Mouse (Mus musculus) neural tube, postnatal 0 days (tissue): Measurements from ENCODE around the gene 1700030K09Rik. TPM values are rescaled to one million over a fixed set of nuclear protein-coding genes. Genes with fewer than 3 reads are reported as not detected.

Experiments used
- microRNA-seq: library from miRNA; unstranded; fragments of <30 nt; microRNA quantifications from one replicate; pipeline ENCODE4, GENCODE M21; 2016
- polyA plus RNA-seq: library from polyadenylated mRNA; unstranded; fragments of >200 nt; fragmentation: Nextera tagmentation; extraction: Ambion mirVana; gene quantifications from 2 replicates; pipeline ENCODE4 v1.2.1, GENCODE M21; 2015

Gene 1700030K09Rik
- 11.4 and 12.8 TPM in 2 replicates for polyA plus RNA-seq

DNA sequence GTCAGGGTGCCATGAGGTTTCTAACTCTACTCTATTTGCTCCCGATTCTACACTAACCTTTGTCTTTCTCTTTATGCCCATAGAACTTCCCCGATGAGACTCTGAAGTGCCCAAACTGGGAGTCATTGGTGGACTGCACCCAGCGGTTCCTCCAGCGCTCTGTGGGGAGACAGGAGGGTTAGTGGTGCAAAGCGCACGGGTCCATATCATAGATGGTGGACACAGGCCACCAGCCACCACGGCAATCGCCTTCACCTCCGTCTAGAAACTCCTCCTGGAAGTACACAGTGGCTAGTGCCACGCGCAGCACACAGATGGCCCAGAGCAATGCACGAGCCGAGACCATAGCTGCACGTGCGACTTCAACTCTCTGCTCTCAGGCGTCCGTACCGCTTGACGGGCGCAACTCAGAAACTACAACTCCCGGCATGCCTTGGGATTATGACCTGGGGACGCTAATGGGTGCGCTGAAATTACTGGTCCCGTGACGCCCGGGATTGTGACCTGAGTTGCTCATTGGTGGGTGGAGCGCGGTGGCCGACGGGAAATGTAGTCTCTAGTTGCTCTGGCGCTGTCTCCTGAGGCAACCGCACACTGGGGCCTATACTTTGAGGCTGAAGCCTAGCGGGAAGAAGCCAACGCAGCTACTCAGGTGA, at the start of gene 1700030K09Rik, which contains the start of gene Calr3:
Gene 1700030K09Rik (plus strand): TSS at position 543 of the 656 bp plus-strand sequence.
Gene Calr3 (minus strand): TSS at position 533 of the 656 bp plus-strand sequence.

DNA sequence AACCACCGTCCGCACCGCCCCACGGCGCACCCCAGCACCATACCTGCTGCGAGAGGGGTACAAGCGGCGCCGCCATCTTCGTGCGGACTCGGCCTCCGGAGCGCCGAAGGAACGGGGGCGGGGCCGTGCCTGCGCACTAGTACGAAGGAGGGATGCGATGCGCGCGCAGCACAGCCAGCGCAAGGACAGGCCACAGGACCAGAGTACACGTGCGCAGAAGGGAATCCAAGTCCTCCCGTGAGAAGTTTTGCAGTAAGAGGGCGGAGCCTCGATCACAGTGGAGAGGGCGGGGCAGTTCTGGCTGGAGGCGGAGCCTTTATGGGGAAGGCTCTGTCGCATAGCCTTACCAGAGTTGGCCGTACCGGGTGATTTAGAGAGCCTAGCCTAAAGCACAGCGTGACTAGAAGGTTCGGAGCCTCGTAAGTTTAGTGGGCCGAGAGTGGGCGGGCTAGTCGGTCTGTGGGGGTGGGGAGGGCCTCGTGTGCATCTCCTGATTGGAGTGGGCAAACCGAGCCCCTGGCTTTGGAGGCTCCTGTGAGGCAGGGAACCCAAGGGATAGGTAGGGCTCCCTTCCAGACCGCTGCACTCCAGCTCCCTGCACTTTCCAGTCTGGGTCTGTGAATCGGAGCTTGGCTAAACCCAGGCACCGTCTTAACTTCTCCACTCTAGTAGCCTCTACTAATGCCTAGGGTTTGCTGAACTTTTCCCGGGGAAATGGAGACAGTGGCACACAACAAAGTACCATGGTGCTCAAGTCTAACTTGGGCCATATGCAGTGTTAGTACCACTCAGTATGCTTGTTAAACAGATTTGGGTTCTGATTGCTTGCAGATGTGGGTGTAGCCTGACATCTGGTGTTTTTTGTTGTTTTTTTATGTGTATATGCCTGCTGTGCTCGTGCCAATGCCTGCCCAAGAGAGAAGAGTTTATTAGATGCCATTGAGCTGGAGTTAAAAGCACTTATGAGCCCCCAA, 22.0 kb upstream of the 1700030K09Rik start, which contains the start of gene Eps15l1:
Gene Eps15l1 (minus strand): TSS at position 99 of the 974 bp plus-strand sequence.

DNA sequence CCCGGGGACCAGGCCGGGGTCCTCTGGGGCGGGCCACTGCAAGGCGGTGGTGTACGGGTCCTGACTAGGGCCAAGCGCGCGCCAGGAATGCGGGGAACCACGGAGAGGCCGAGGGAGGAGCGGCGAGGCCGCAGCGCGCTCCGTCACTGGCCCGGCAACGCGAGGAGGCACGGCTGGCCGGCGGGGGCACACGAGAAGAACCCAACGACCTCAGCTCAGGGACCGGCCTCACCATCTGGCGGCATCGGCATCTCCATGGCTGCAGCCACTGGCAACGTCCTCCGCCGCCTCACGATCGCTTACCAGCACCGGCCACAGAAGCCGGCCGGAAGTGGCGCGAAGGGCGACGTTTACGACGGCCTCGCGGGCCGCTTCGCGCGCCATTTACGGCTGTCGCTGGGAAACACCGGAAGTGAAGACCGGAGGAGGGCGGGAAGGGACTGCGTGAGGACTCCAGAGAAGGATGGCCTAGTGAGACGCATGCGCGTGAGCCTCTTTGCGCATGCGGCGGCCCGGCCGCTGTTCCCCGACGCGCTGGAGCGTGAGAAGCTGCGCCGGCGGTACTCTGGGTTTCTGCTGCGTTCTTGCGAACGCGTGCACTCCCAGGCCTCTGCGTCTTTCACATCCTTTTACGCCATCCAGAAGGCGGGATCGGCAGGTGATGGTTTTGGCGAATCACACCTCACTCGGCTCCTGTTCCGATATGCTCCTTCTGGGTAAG, 31.3 kb downstream of the 1700030K09Rik start, which contains the start of gene Cherp:
Gene Cherp (minus strand): TSS at position 401 of the 721 bp plus-strand sequence.

DNA sequence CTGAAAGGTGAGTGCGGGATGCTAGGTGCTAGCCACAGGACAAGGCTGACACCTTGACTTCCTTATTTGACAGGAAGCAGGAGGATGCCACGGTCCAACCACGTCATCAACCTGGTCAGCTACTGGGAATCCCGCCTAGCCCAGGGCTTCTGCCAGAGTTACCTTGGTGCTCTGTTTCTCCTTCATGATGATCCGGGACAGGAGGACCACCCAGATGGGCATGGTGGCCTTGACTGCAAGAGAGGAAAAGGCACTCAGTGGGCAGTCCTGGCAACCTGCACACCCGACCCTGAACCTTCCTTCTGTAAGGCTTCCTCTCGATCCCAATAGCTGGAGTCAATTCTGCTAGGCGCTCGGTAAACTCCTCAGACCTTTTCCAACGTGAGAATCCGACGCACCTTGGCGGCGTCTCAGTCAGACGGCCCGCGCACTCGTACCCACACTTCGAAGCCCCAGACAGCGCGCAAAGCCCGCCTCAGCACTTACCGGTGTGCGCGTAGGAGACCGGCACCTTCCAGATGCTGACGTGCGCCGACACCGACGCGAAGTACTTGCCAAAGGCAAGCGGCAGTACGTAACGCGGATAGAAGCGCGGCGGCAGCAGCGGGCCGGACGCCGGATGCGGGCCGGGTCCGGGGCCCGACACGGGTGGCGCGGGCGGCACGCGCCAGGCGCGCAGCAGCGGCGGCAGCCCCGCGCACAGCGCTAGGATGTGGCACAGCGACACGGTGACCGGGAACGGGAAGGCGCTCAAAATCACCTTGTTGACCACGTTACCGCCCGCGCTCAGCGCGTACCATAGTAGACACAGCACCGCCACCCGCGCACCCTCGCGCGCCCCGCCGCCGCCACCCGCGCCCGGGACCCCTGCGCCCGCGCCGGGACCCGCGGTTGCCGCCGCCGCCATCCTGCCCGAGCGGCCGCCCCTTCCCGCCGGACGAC, 48.3 kb downstream of the 1700030K09Rik start, which contains the start of gene Slc35e1:
Gene Slc35e1 (minus strand): TSS at position 935 of the 942 bp plus-strand sequence.

Small RNA genes lying within 50 kb of the gene (microRNA-seq; reads per million reads assigned to microRNA genes)
- gene Mir7068: 1.7 reads per million

Other genes with a start within 250 kb of the 1700030K09Rik start
- not detected in 2 replicates for gene Cib3, start 231.0 kb upstream of the 1700030K09Rik start, polyA plus RNA-seq
- gene Gm11034, start 230.2 kb upstream of the 1700030K09Rik start, polyA plus RNA-seq: not detected in 2 replicates
- 62.6 and 65.6 TPM in 2 replicates for gene Fam32a, start 224.2 kb upstream of the 1700030K09Rik start, polyA plus RNA-seq
- 198 and 225 TPM in 2 replicates for gene Ap1m1, start 203.9 kb upstream of the 1700030K09Rik start, polyA plus RNA-seq
- 6.4 and 8.0 TPM in 2 replicates for gene Gm10282, start 138.6 kb upstream of the 1700030K09Rik start, polyA plus RNA-seq
- 12.0 and 15.9 TPM in 2 replicates for gene Klf2, start 124.8 kb upstream of the 1700030K09Rik start, polyA plus RNA-seq
- 38.6 and 43.9 TPM in 2 replicates for gene Eps15l1, start 22.4 kb upstream of the 1700030K09Rik start, polyA plus RNA-seq
- gene Calr3, start within 50 bp of the 1700030K09Rik start, polyA plus RNA-seq: 1.1 and 1.2 TPM in 2 replicates
- 32.1 and 35.1 TPM in 2 replicates for gene Cherp, start 31.3 kb downstream of the 1700030K09Rik start, polyA plus RNA-seq
- gene Slc35e1, start 48.7 kb downstream of the 1700030K09Rik start, polyA plus RNA-seq: 12.1 and 12.8 TPM in 2 replicates
- 11.0 and 12.0 TPM in 2 replicates for gene Med26, start 104.4 kb downstream of the 1700030K09Rik start, polyA plus RNA-seq
- gene Smim7, start 127.2 kb downstream of the 1700030K09Rik start, polyA plus RNA-seq: 118 and 136 TPM in 2 replicates
- 47.0 and 51.7 TPM in 2 replicates for gene Tmem38a, start 128.2 kb downstream of the 1700030K09Rik start, polyA plus RNA-seq
- gene Nwd1, start 202.8 kb downstream of the 1700030K09Rik start, polyA plus RNA-seq: 4.9 and 5.5 TPM in 2 replicates